Mouse (Mus musculus): ENCODE measurements around the gene Wfikkn1. TPM values are rescaled to one million over a fixed set of nuclear protein-coding genes. Genes with fewer than 3 reads are reported as not detected.

The Wfikkn1 gene
- 0.68 and 0.75 TPM in 2 replicates for polyA plus RNA-seq (2014; fragmentation: Nextera tagmentation; extraction: Ambion mirVana)

GRCm38 (mm10) chr17:25880196-25880910 is at the start of gene Wfikkn1:
Gene Wfikkn1, minus strand, starts transcription at chr17:25880858.
- Histone ChIP-seq H3K4me3 (ENCODE audit: low read depth, low read length) (no peak within 1 kb of the TSS), H3K4me1 (ENCODE audit: control insufficient read depth, insufficient read depth, low read length) (peaks cover 37% of the 10 kb centered on the region), H3K4me2 (ENCODE audit: low read depth, severe bottlenecking) (0 out of 2 replicates have a peak within 1 kb of the TSS, but pooled peaks have one; percentile 15), H3K27ac (replicated peaks; ENCODE audit: low read depth, low read length) (peak within 1 kb of the TSS; percentile 68), H3K9ac (ENCODE audit: low read length) (no peak within 1 kb of the TSS), H3K9me3 (ENCODE audit: control insufficient read depth, low read length) (no peaks in the 10 kb centered on the region), H3K36me3 (ENCODE audit: control insufficient read depth, insufficient read depth, low read length) (peaks cover 11% of the 10 kb centered on the region), H3K27me3 (ENCODE audit: control insufficient read depth, insufficient read depth, low read length) (no peaks in the 10 kb centered on the region)
- WGBS, result 28% methylated on average over 5 of the region's 5 CpGs
- DNase-seq (ENCODE audit: low spot score) (no peak), ATAC-seq (ENCODE audit: insufficient number of reproducible peaks, low FRiP score, low TSS enrichment, low read depth) (no peak)

- H3K36me3 ChIP-seq (ENCODE audit: control insufficient read depth, insufficient read depth, low read length), result peaks cover 13% of the 10 kb centered on the region; the same call in 1 of the 2 replicates
These were observed 44.7 kb upstream of the Wfikkn1 start for GRCm38 (mm10) chr17:25925348-25925747.

GRCm38 (mm10) chr17:25922120-25922519 is 41.5 kb upstream of the Wfikkn1 start:
- DNase-seq (ENCODE audit: low spot score) (no peak), ATAC-seq (ENCODE audit: insufficient number of reproducible peaks, low FRiP score, low TSS enrichment, low read depth) (no peak)
- Histone ChIP-seq H3K36me3 (ENCODE audit: control insufficient read depth, insufficient read depth, low read length) (0 out of 2 replicates have a peak, but pooled peaks cover 3% of the 10 kb centered on the region), H3K4me2 (ENCODE audit: low read depth, severe bottlenecking) (no peak overlapping the region), H3K9ac (ENCODE audit: low read length) (no peak overlapping the region), H3K27ac (replicated peaks; ENCODE audit: low read depth, low read length) (no peak overlapping the region), H3K4me1 (ENCODE audit: control insufficient read depth, insufficient read depth, low read length) (peaks cover 5% of the 10 kb centered on the region), H3K4me3 (ENCODE audit: low read depth, low read length) (no peak overlapping the region), H3K9me3 (ENCODE audit: control insufficient read depth, low read length) (no peaks in the 10 kb centered on the region), H3K27me3 (ENCODE audit: control insufficient read depth, insufficient read depth, low read length) (no peaks in the 10 kb centered on the region)
- WGBS, result 80% methylated on average over 5 of the region's 5 CpGs

More at GRCm38 (mm10) chr17:25925348-25925747, 44.7 kb upstream of the Wfikkn1 start:
- Histone ChIP-seq H3K27me3 (ENCODE audit: control insufficient read depth, insufficient read depth, low read length) (no peaks in the 10 kb centered on the region), H3K9ac (ENCODE audit: low read length) (no peak overlapping the region), H3K9me3 (ENCODE audit: control insufficient read depth, low read length) (no peaks in the 10 kb centered on the region), H3K27ac (replicated peaks; ENCODE audit: low read depth, low read length) (no peak overlapping the region), H3K4me3 (ENCODE audit: low read depth, low read length) (no peak overlapping the region), H3K4me1 (ENCODE audit: control insufficient read depth, insufficient read depth, low read length) (no peaks in the 10 kb centered on the region), H3K4me2 (ENCODE audit: low read depth, severe bottlenecking) (no peak overlapping the region)
- no peak for DNase-seq (ENCODE audit: low spot score)
- ATAC-seq (ENCODE audit: insufficient number of reproducible peaks, low FRiP score, low TSS enrichment, low read depth), result no peak
- 74% methylated on average over 2 of the region's 2 CpGs for WGBS

GRCm38 (mm10) chr17:25919786-25920642 is 39.4 kb upstream of the Wfikkn1 start:
- peak; percentile 99 for ATAC-seq (ENCODE audit: insufficient number of reproducible peaks, low FRiP score, low TSS enrichment, low read depth)
- Histone ChIP-seq H3K9ac (ENCODE audit: low read length) (peak overlapping the region; percentile 78), H3K4me3 (ENCODE audit: low read depth, low read length) (peak overlapping the region; percentile 94), H3K27me3 (ENCODE audit: control insufficient read depth, insufficient read depth, low read length) (no peaks in the 10 kb centered on the region), H3K4me2 (ENCODE audit: low read depth, severe bottlenecking) (peak overlapping the region; percentile 95), H3K9me3 (ENCODE audit: control insufficient read depth, low read length) (no peaks in the 10 kb centered on the region), H3K36me3 (ENCODE audit: control insufficient read depth, insufficient read depth, low read length) (no peaks in the 10 kb centered on the region), H3K27ac (replicated peaks; ENCODE audit: low read depth, low read length) (peak overlapping the region; percentile 74; the same call in 1 of the 2 replicates), H3K4me1 (ENCODE audit: control insufficient read depth, insufficient read depth, low read length) (peaks cover 5% of the 10 kb centered on the region)
- DNase-seq (ENCODE audit: low spot score), result peak; percentile 99
- WGBS, result under 1% methylated on average over 40 of the region's 40 CpGs

GRCm38 (mm10) chr17:25919144-25919785 is 38.6 kb upstream of the Wfikkn1 start, which contains the start of gene Rab40c:
Gene Rab40c, minus strand, starts transcription at chr17:25919727.
- no peaks in the 10 kb centered on the region for H3K9me3 ChIP-seq (ENCODE audit: control insufficient read depth, low read length)
- peak within 1 kb of the TSS; percentile 78 for H3K9ac ChIP-seq (ENCODE audit: low read length)
- peak; percentile 50 for DNase-seq (ENCODE audit: low spot score)
- H3K4me3 ChIP-seq (ENCODE audit: low read depth, low read length), result peak within 1 kb of the TSS; percentile 94
- H3K27me3 ChIP-seq (ENCODE audit: control insufficient read depth, insufficient read depth, low read length), result no peaks in the 10 kb centered on the region
- peak within 1 kb of the TSS; percentile 74; the same call in 1 of the 2 replicates for H3K27ac ChIP-seq (replicated peaks; ENCODE audit: low read depth, low read length)
- peak; percentile 1; the same call in 1 of the 2 replicates for ATAC-seq (ENCODE audit: insufficient number of reproducible peaks, low FRiP score, low TSS enrichment, low read depth)
- WGBS, result under 1% methylated on average over 56 of the region's 78 CpGs
- no peaks in the 10 kb centered on the region for H3K36me3 ChIP-seq (ENCODE audit: control insufficient read depth, insufficient read depth, low read length)
- H3K4me1 ChIP-seq (ENCODE audit: control insufficient read depth, insufficient read depth, low read length), result peaks cover 5% of the 10 kb centered on the region
- H3K4me2 ChIP-seq (ENCODE audit: low read depth, severe bottlenecking), result peak within 1 kb of the TSS; percentile 95

- whole genome bisulfite sequencing, result 84% methylated on average over 9 of the region's 9 CpGs
- ATAC-seq (ENCODE audit: insufficient number of reproducible peaks, low FRiP score, low TSS enrichment, low read depth) (no peak), DNase-seq (ENCODE audit: low spot score) (no peak)
- H3K4me2 ChIP-seq (ENCODE audit: low read depth, severe bottlenecking), result peak overlapping the region; percentile 95
- H3K4me1 ChIP-seq (ENCODE audit: control insufficient read depth, insufficient read depth, low read length), result peaks cover 5% of the 10 kb centered on the region
- peak overlapping the region; percentile 78; the same call in 1 of the 2 replicates for H3K9ac ChIP-seq (ENCODE audit: low read length)
- no peak overlapping the region for H3K27ac ChIP-seq (replicated peaks; ENCODE audit: low read depth, low read length)
- no peaks in the 10 kb centered on the region for H3K9me3 ChIP-seq (ENCODE audit: control insufficient read depth, low read length)
- H3K36me3 ChIP-seq (ENCODE audit: control insufficient read depth, insufficient read depth, low read length), result no peaks in the 10 kb centered on the region
- H3K4me3 ChIP-seq (ENCODE audit: low read depth, low read length), result peak overlapping the region; percentile 94
- H3K27me3 ChIP-seq (ENCODE audit: control insufficient read depth, insufficient read depth, low read length), result no peaks in the 10 kb centered on the region
These were observed 37.5 kb upstream of the Wfikkn1 start for GRCm38 (mm10) chr17:25918037-25918750.

GRCm38 (mm10) chr17:25916931-25917647 is 36.4 kb upstream of the Wfikkn1 start:
- Histone ChIP-seq H3K9me3 (ENCODE audit: control insufficient read depth, low read length) (no peaks in the 10 kb centered on the region), H3K4me3 (ENCODE audit: low read depth, low read length) (no peak overlapping the region), H3K9ac (ENCODE audit: low read length) (no peak overlapping the region), H3K36me3 (ENCODE audit: control insufficient read depth, insufficient read depth, low read length) (no peaks in the 10 kb centered on the region), H3K4me1 (ENCODE audit: control insufficient read depth, insufficient read depth, low read length) (peaks cover 5% of the 10 kb centered on the region), H3K27ac (replicated peaks; ENCODE audit: low read depth, low read length) (no peak overlapping the region), H3K27me3 (ENCODE audit: control insufficient read depth, insufficient read depth, low read length) (no peaks in the 10 kb centered on the region), H3K4me2 (ENCODE audit: low read depth, severe bottlenecking) (no peak overlapping the region)
- 85% methylated on average over 8 of the region's 8 CpGs for WGBS
- no peak for ATAC-seq (ENCODE audit: insufficient number of reproducible peaks, low FRiP score, low TSS enrichment, low read depth)
- DNase-seq (ENCODE audit: low spot score), result no peak
